Mouse (Mus musculus) small intestine, adult 2 months (tissue): ENCODE measurements around the gene Wdr24. TPM values are rescaled to one million over a fixed set of nuclear protein-coding genes. Genes with fewer than 3 reads are reported as not detected.
A peak's percentile ranks its signal among the peaks of the same experiment; 100 is the strongest.
"Not testable (repeated sequence)": the region's sequence is repeated elsewhere in the genome, so short reads cannot be mapped to it uniquely, and the experiment has no call there.

Experiments
- H3K27ac ChIP-seq: fragments of 200-500 bp; 2 replicates; pipeline ENCODE4 v1.5.1; 2012; ENCODE audit warnings: low read depth, low read length, control low read depth, inconsistent platforms; ENCODE audit not compliant: insufficient read depth
- H3K27me3 ChIP-seq: fragments of 200-500 bp; 2 replicates; pipeline ENCODE4 v1.6.1; 2012; ENCODE audit warnings: mild to moderate bottlenecking, moderate library complexity, low read length, inconsistent platforms; ENCODE audit not compliant: control insufficient read depth, insufficient read depth
- H3K36me3 ChIP-seq: fragments of 200-500 bp; 2 replicates; pipeline ENCODE4 v1.6.1; 2012; ENCODE audit warnings: mild to moderate bottlenecking, low read length, control low read depth, inconsistent platforms; ENCODE audit not compliant: control insufficient read depth, insufficient read depth
- H3K4me1 ChIP-seq: fragments of 200-500 bp; 2 replicates; pipeline ENCODE4 v1.6.1; 2012; ENCODE audit warnings: low read length, inconsistent platforms, mixed read lengths; ENCODE audit not compliant: control insufficient read depth, insufficient read depth, insufficient read length
- H3K4me3 ChIP-seq: fragments of 200-500 bp; 2 replicates; pipeline ENCODE4 v1.5.1; 2012; ENCODE audit warnings: low read depth, mild to moderate bottlenecking, control low read depth, inconsistent platforms, low read length, moderate library complexity
- CTCF ChIP-seq: fragments of 200-500 bp; IDR thresholded peaks from 2 replicates; pipeline ENCODE4 v1.5.1; 2012; ENCODE audit warnings: low read depth, mild to moderate bottlenecking, control low read depth, inconsistent platforms, low read length, moderate library complexity, mixed read lengths; ENCODE audit not compliant: insufficient replicate concordance, insufficient read length; ENCODE audit errors: extremely low read depth
- POLR2A ChIP-seq: fragments of 200-500 bp; IDR thresholded peaks from 2 replicates; pipeline ENCODE4 v1.6.1; 2012; ENCODE audit warnings: low read depth, mild to moderate bottlenecking, control low read depth, inconsistent platforms, low read length, moderate library complexity
- WGBS: fragments of 180-500 bp; shearing (Covaris S2); methylation state at CpG from one replicate; pipeline ENCODE4 v1.1.7; 2018; 5-methylcytosine and 5-hydroxymethylcytosine counted together
- polyA plus RNA-seq: library from polyadenylated mRNA; depleted of rRNA; stranded (reverse); fragments of >200 nt; gene quantifications from 2 replicates; pipeline ENCODE4 v1.2.3, GENCODE M21; 2012

Gene Wdr24
- polyA plus RNA-seq, 1 experiment = 40.0 TPM

GRCm38 (mm10) chr17:25795609-25796092 is 27.8 kb upstream of the Wdr24 start, which contains the start of gene AC134908.4:
Gene AC134908.4 (minus strand): TSS chr17:25795659.
- Histone ChIP-seq H3K4me1 (peaks cover 18% of the 10 kb centered on the region), H3K4me3 (peak within 1 kb of the TSS; percentile 69), H3K27ac (no peak within 1 kb of the TSS), H3K36me3 (no peaks in the 10 kb centered on the region), H3K27me3 (no peaks in the 10 kb centered on the region)
- WGBS = 80% methylated on average over 6 of the region's 6 CpGs
- no peak for TF ChIP-seq CTCF
- no peak for TF ChIP-seq POLR2A

GRCm38 (mm10) chr17:25796211-25796771 is 27.1 kb upstream of the Wdr24 start:
- H3K4me1 ChIP-seq = peaks cover 16% of the 10 kb centered on the region
- H3K4me3 ChIP-seq = peak overlapping the region; percentile 69
- H3K27ac ChIP-seq = no peak overlapping the region
- no peak for TF ChIP-seq POLR2A
- no peak for TF ChIP-seq CTCF
- no peaks in the 10 kb centered on the region for H3K27me3 ChIP-seq
- 6% methylated on average over 37 of the region's 37 CpGs for WGBS
- no peaks in the 10 kb centered on the region for H3K36me3 ChIP-seq

GRCm38 (mm10) chr17:25796951-25797369 is 26.5 kb upstream of the Wdr24 start, which contains the start of gene Metrn:
Gene Metrn (minus strand): TSS chr17:25797136.
- no peaks in the 10 kb centered on the region for H3K27me3 ChIP-seq
- H3K36me3 ChIP-seq = no peaks in the 10 kb centered on the region
- TF ChIP-seq CTCF (no peak), POLR2A (no peak)
- no peak within 1 kb of the TSS for H3K27ac ChIP-seq
- H3K4me3 ChIP-seq = peak within 1 kb of the TSS; percentile 69
- peaks cover 13% of the 10 kb centered on the region for H3K4me1 ChIP-seq
- WGBS = under 1% methylated on average over 35 of the region's 35 CpGs

GRCm38 (mm10) chr17:25801029-25801428 is 22.4 kb upstream of the Wdr24 start:
- H3K27me3 ChIP-seq = 0 out of 2 replicates have a peak, but pooled peaks cover 8% of the 10 kb centered on the region
- H3K4me3 ChIP-seq = no peak overlapping the region
- no peak overlapping the region for H3K27ac ChIP-seq
- peaks cover 5% of the 10 kb centered on the region for H3K4me1 ChIP-seq
- TF ChIP-seq POLR2A (no peak), CTCF (peak; percentile 78; the same call in 1 of the 2 replicates)
- WGBS = 5% methylated on average over 6 of the region's 6 CpGs
- no peaks in the 10 kb centered on the region for H3K36me3 ChIP-seq

GRCm38 (mm10) chr17:25802825-25803517 is 20.5 kb upstream of the Wdr24 start:
- H3K4me1 ChIP-seq = no peaks in the 10 kb centered on the region
- TF ChIP-seq POLR2A (no peak), CTCF (no peak)
- H3K36me3 ChIP-seq = no peaks in the 10 kb centered on the region
- 0 out of 2 replicates have a peak, but pooled peaks cover 8% of the 10 kb centered on the region for H3K27me3 ChIP-seq
- WGBS = 8% methylated on average over 10 of the region's 10 CpGs
- no peak overlapping the region for H3K27ac ChIP-seq
- no peak overlapping the region for H3K4me3 ChIP-seq

- 69% methylated on average over 4 of the region's 4 CpGs for WGBS
- H3K27me3 ChIP-seq = peaks cover 24% of the 10 kb centered on the region
- no peaks in the 10 kb centered on the region for H3K36me3 ChIP-seq
- H3K27ac ChIP-seq = no peak overlapping the region
- H3K4me3 ChIP-seq = no peak overlapping the region
- TF ChIP-seq POLR2A (no peak), CTCF (no peak)
- H3K4me1 ChIP-seq = peaks cover 3% of the 10 kb centered on the region
These were observed 16.9 kb upstream of the Wdr24 start for GRCm38 (mm10) chr17:25806507-25806906.

GRCm38 (mm10) chr17:25807452-25807851 is 16.0 kb upstream of the Wdr24 start:
- not testable (repeated sequence) for H3K4me1 ChIP-seq, H3K4me3 ChIP-seq, H3K27ac ChIP-seq, H3K36me3 ChIP-seq
- whole genome bisulfite sequencing = 36% methylated on average over 2 of the region's 2 CpGs
- peaks cover 24% of the 10 kb centered on the region for H3K27me3 ChIP-seq
